Mouse (Mus musculus) induced T-regulatory cell, adult 2 months (primary cell): ENCODE data around the gene Rab3il1.

Source experiments
- DNase-seq: peaks from one replicate; pipeline ENCODE4 v3.0.0-alpha.2; 2012; ENCODE audit warnings: low read depth

Rab3il1 gene

GRCm38 (mm10) chr19:10041388-10042148 is 40.1 kb downstream of the Rab3il1 start, which contains the start of gene Fads3:
Gene Fads3, plus strand, starts transcription at chr19:10041569.
- DNase-seq: peak; percentile 15

- DNase-seq: no peak
Measured at GRCm38 (mm10) chr19:10042232-10042631, 40.8 kb downstream of the Rab3il1 start.

- DNase-seq: no peak
Measured at GRCm38 (mm10) chr19:10042816-10043215, 41.3 kb downstream of the Rab3il1 start.

GRCm38 (mm10) chr19:10043643-10044042 is 42.2 kb downstream of the Rab3il1 start:
- DNase-seq: no peak

GRCm38 (mm10) chr19:10045707-10046106 is 44.2 kb downstream of the Rab3il1 start:
- DNase-seq: no peak

GRCm38 (mm10) chr19:10046346-10046745 is 44.9 kb downstream of the Rab3il1 start:
- no peak for DNase-seq

- no peak for DNase-seq
Measured at GRCm38 (mm10) chr19:10046983-10047382, 45.5 kb downstream of the Rab3il1 start.

GRCm38 (mm10) chr19:10049533-10049932 is 48.1 kb downstream of the Rab3il1 start:
- no peak for DNase-seq

- DNase-seq: no peak
Measured at GRCm38 (mm10) chr19:10050438-10050837, 49.0 kb downstream of the Rab3il1 start.

- no peak for DNase-seq
Measured at GRCm38 (mm10) chr19:10052698-10053097, 51.2 kb downstream of the Rab3il1 start.

- no peak for DNase-seq
Measured at GRCm38 (mm10) chr19:10053692-10054260, 52.3 kb downstream of the Rab3il1 start.

GRCm38 (mm10) chr19:10054361-10055075 is 53.0 kb downstream of the Rab3il1 start:
- no peak for DNase-seq

- no peak for DNase-seq
Measured at GRCm38 (mm10) chr19:10055261-10055660, 53.8 kb downstream of the Rab3il1 start.

GRCm38 (mm10) chr19:10055783-10056660 is 54.6 kb downstream of the Rab3il1 start:
- DNase-seq: no peak

GRCm38 (mm10) chr19:10056686-10057085 is 55.2 kb downstream of the Rab3il1 start:
- no peak for DNase-seq

GRCm38 (mm10) chr19:10057486-10058351 is 56.2 kb downstream of the Rab3il1 start:
- no peak for DNase-seq

- no peak for DNase-seq
Measured at GRCm38 (mm10) chr19:10058352-10058825, 56.9 kb downstream of the Rab3il1 start.

GRCm38 (mm10) chr19:10058876-10059427 is 57.5 kb downstream of the Rab3il1 start:
- no peak for DNase-seq

- DNase-seq: peak; percentile 32
Measured at GRCm38 (mm10) chr19:10059911-10060567, 58.6 kb downstream of the Rab3il1 start.
